Mouse (Mus musculus): Measurements from ENCODE around the gene Lat2. TPM values are rescaled to one million over a fixed set of nuclear protein-coding genes. Genes with fewer than 3 reads are reported as not detected.
"Not testable (repeated sequence)": the region's sequence is repeated elsewhere in the genome, so short reads cannot be mapped to it uniquely, and the experiment has no call there.

Gene Lat2
- 202 and 213 TPM in 2 replicates for polyA plus RNA-seq (2012; ENCODE audit: insufficient read depth, insufficient read length, missing spikeins)

GRCm38 (mm10) chr5:134614802-134615201 is at the start of gene Lat2:
Gene Lat2, minus strand, starts transcription at chr5:134615025.
- peaks cover 46% of the 10 kb centered on the region for H3K4me1 ChIP-seq (ENCODE audit: control insufficient read depth, insufficient read depth, low read length)

GRCm38 (mm10) chr5:134656708-134657107 is 41.9 kb upstream of the Lat2 start:
- no peak for TF ChIP-seq CTCF (IDR thresholded peaks at IDR 0.05; ENCODE audit: low read depth, low read length)
- TF ChIP-seq POLR2A (IDR thresholded peaks at IDR 0.05; ENCODE audit: borderline replicate concordance, low read depth, low read length): no peak

More at GRCm38 (mm10) chr5:134614802-134615201, at the start of gene Lat2:
- 0 out of 2 replicates have a peak, but pooled peaks have one; percentile 42 for TF ChIP-seq POLR2A (IDR thresholded peaks at IDR 0.05; ENCODE audit: borderline replicate concordance, low read depth, low read length)
- TF ChIP-seq CTCF (IDR thresholded peaks at IDR 0.05; ENCODE audit: low read depth, low read length): no peak
- Histone ChIP-seq H3K27ac (ENCODE audit: insufficient read depth, low read depth, low read length) (peak within 1 kb of the TSS; percentile 92), H3K4me3 (ENCODE audit: insufficient read depth, low read length) (peak within 1 kb of the TSS; percentile 52)

GRCm38 (mm10) chr5:134652015-134652414 is 37.2 kb upstream of the Lat2 start:
- H3K4me1 ChIP-seq (ENCODE audit: control insufficient read depth, insufficient read depth, low read length): 0 out of 2 replicates have a peak, but pooled peaks cover 2% of the 10 kb centered on the region
- TF ChIP-seq POLR2A (IDR thresholded peaks at IDR 0.05; ENCODE audit: borderline replicate concordance, low read depth, low read length) (no peak), CTCF (IDR thresholded peaks at IDR 0.05; ENCODE audit: low read depth, low read length) (no peak)
- H3K4me3 ChIP-seq (ENCODE audit: insufficient read depth, low read length): no peak overlapping the region
- H3K27ac ChIP-seq (ENCODE audit: insufficient read depth, low read depth, low read length): no peak overlapping the region

More at GRCm38 (mm10) chr5:134656708-134657107, 41.9 kb upstream of the Lat2 start:
- H3K27ac ChIP-seq (ENCODE audit: insufficient read depth, low read depth, low read length): no peak overlapping the region
- no peaks in the 10 kb centered on the region for H3K4me1 ChIP-seq (ENCODE audit: control insufficient read depth, insufficient read depth, low read length)
- no peak overlapping the region for H3K4me3 ChIP-seq (ENCODE audit: insufficient read depth, low read length)

GRCm38 (mm10) chr5:134650926-134651325 is 36.1 kb upstream of the Lat2 start:
- Histone ChIP-seq H3K27ac (ENCODE audit: insufficient read depth, low read depth, low read length) (no peak overlapping the region), H3K4me1 (ENCODE audit: control insufficient read depth, insufficient read depth, low read length) (0 out of 2 replicates have a peak, but pooled peaks cover 2% of the 10 kb centered on the region), H3K4me3 (ENCODE audit: insufficient read depth, low read length) (no peak overlapping the region)
- TF ChIP-seq CTCF (IDR thresholded peaks at IDR 0.05; ENCODE audit: low read depth, low read length): peak; percentile 17; the same call in 1 of the 2 replicates
- TF ChIP-seq POLR2A (IDR thresholded peaks at IDR 0.05; ENCODE audit: borderline replicate concordance, low read depth, low read length): no peak

- H3K27ac ChIP-seq (ENCODE audit: insufficient read depth, low read depth, low read length); H3K4me3 ChIP-seq (ENCODE audit: insufficient read depth, low read length); H3K4me1 ChIP-seq (ENCODE audit: control insufficient read depth, insufficient read depth, low read length): not testable (repeated sequence)
These were observed 34.2 kb upstream of the Lat2 start for GRCm38 (mm10) chr5:134648976-134649375.

GRCm38 (mm10) chr5:134647394-134647793 is 32.6 kb upstream of the Lat2 start:
- no peak overlapping the region for H3K27ac ChIP-seq (ENCODE audit: insufficient read depth, low read depth, low read length)
- H3K4me3 ChIP-seq (ENCODE audit: insufficient read depth, low read length): no peak overlapping the region
- no peak for TF ChIP-seq CTCF (IDR thresholded peaks at IDR 0.05; ENCODE audit: low read depth, low read length)
- no peak for TF ChIP-seq POLR2A (IDR thresholded peaks at IDR 0.05; ENCODE audit: borderline replicate concordance, low read depth, low read length)
- H3K4me1 ChIP-seq (ENCODE audit: control insufficient read depth, insufficient read depth, low read length): peaks cover 10% of the 10 kb centered on the region

GRCm38 (mm10) chr5:134646461-134646860 is 31.6 kb upstream of the Lat2 start:
- no peak overlapping the region for H3K27ac ChIP-seq (ENCODE audit: insufficient read depth, low read depth, low read length)
- TF ChIP-seq POLR2A (IDR thresholded peaks at IDR 0.05; ENCODE audit: borderline replicate concordance, low read depth, low read length) (no peak), CTCF (IDR thresholded peaks at IDR 0.05; ENCODE audit: low read depth, low read length) (no peak)

GRCm38 (mm10) chr5:134644643-134645118 is 29.9 kb upstream of the Lat2 start:
- Histone ChIP-seq H3K4me1 (ENCODE audit: control insufficient read depth, insufficient read depth, low read length) (peaks cover 15% of the 10 kb centered on the region), H3K4me3 (ENCODE audit: insufficient read depth, low read length) (no peak overlapping the region), H3K27ac (ENCODE audit: insufficient read depth, low read depth, low read length) (no peak overlapping the region)
- TF ChIP-seq POLR2A (IDR thresholded peaks at IDR 0.05; ENCODE audit: borderline replicate concordance, low read depth, low read length) (no peak), CTCF (IDR thresholded peaks at IDR 0.05; ENCODE audit: low read depth, low read length) (no peak)

More at GRCm38 (mm10) chr5:134646461-134646860, 31.6 kb upstream of the Lat2 start:
- Histone ChIP-seq H3K4me3 (ENCODE audit: insufficient read depth, low read length) (no peak overlapping the region), H3K4me1 (ENCODE audit: control insufficient read depth, insufficient read depth, low read length) (peaks cover 10% of the 10 kb centered on the region)

GRCm38 (mm10) chr5:134644121-134644520 is 29.3 kb upstream of the Lat2 start:
- TF ChIP-seq POLR2A (IDR thresholded peaks at IDR 0.05; ENCODE audit: borderline replicate concordance, low read depth, low read length): no peak
- no peak for TF ChIP-seq CTCF (IDR thresholded peaks at IDR 0.05; ENCODE audit: low read depth, low read length)
- no peak overlapping the region for H3K27ac ChIP-seq (ENCODE audit: insufficient read depth, low read depth, low read length)
- no peak overlapping the region for H3K4me3 ChIP-seq (ENCODE audit: insufficient read depth, low read length)
- peaks cover 16% of the 10 kb centered on the region for H3K4me1 ChIP-seq (ENCODE audit: control insufficient read depth, insufficient read depth, low read length)

- Histone ChIP-seq H3K4me1 (ENCODE audit: control insufficient read depth, insufficient read depth, low read length) (peaks cover 18% of the 10 kb centered on the region), H3K4me3 (ENCODE audit: insufficient read depth, low read length) (no peak overlapping the region), H3K27ac (ENCODE audit: insufficient read depth, low read depth, low read length) (no peak overlapping the region)
- TF ChIP-seq CTCF (IDR thresholded peaks at IDR 0.05; ENCODE audit: low read depth, low read length) (no peak), POLR2A (IDR thresholded peaks at IDR 0.05; ENCODE audit: borderline replicate concordance, low read depth, low read length) (no peak)
These were observed 25.5 kb upstream of the Lat2 start for GRCm38 (mm10) chr5:134640371-134640770.

Data from bone marrow macrophage, adult 2 months (primary cell).